Mouse (Mus musculus) left cerebral cortex, postnatal 36 days (tissue): ENCODE data around the gene Palm. TPM values are rescaled to one million over a fixed set of nuclear protein-coding genes. Genes with fewer than 3 reads are reported as not detected.
A peak's percentile ranks its signal among the peaks of the same experiment; 100 is the strongest.
"Not testable (repeated sequence)": the region's sequence is repeated elsewhere in the genome, so short reads cannot be mapped to it uniquely, and the experiment has no call there.

Experiments
- DNase-seq, 2 experiments: peaks; one replicate each; pipeline ENCODE4 v3.0.0; 2021 to 2022; ENCODE audit warnings: low spot score in 2 of 2, mixed read lengths in 1 of 2
- intact Hi-C: fragments of 180-260 bp; cut with DNase I; formaldehyde crosslinking; loops from one replicate; pipeline ENCODE4 v1.15.1; 2025
- total RNA-seq, 2 experiments: library from RNA; stranded (reverse); gene quantifications; 2 replicates each; pipeline ENCODE4 v1.2.3; 2021

Palm gene
- 100 to 1,000 TPM; 321 to 357 TPM for total RNA-seq

DNA sequence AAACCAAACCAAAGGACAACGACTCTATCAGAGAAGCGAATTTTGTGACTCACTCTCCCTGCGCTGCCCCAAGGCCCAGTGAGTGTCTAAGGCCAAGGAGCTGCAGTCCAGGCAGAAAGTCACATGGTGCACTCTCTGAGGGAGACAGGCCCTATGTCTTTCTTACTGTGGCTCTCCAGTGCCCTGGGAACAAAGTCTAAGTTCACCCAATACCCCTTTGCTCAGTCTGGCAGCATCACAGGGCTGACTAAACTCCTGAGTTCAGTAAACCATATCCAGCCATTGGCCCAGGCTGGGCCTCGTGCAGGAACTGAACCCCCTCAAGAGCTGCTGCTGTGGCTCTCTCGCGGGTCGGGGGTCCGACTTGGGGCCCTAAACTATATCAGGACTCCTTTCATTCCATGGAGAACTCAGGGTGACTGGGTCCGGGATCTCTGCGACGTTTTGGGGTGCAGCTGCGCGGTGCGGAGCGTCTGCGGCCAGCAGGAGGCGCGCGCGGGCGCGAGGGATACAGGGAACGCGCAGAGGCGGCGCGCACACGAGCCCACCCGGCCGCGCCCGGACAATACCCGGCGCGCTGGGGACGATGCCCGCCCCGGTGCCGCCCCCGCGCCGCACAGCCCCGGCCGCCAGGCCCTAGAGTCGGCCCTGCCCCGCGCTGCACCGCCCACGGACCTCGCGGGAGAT lies at the start of gene Palm:
Palm (plus strand) TSS at position 522 of the 687 bp plus-strand sequence.
- DNase-seq = peak; percentile 85 to 87
- intact Hi-C loops = loop anchor here (1.0 kb wide), 1 partner anchor 19 kb away; no protein-coding TSS in a partner anchor

GRCm38 (mm10) chr10:79743650-79744365 lies 49.6 kb upstream of the Palm start:
- DNase-seq = no peak
- intact Hi-C loops = no loop called here

DNA sequence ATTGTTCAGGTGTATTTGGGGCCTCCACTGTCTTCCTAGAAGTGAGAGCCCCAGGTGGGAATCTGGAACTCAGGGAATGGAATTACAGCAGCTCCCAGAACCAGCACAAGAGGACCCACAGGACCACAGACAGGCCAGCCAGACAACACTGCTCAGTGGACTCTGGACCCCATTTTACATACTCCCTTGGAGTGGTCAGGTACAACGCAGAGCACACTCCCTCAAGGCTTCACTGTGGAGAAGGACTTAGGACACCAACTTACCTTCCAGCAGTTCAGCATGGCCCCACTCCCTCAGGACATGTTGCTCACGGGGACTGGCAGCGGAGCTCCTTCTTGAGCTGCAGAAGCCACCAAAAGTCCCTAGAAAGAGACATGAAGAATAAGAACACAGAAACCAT lies 48.0 kb upstream of the Palm start:
- intact Hi-C loops = no loop called here
- no peak for DNase-seq

DNA sequence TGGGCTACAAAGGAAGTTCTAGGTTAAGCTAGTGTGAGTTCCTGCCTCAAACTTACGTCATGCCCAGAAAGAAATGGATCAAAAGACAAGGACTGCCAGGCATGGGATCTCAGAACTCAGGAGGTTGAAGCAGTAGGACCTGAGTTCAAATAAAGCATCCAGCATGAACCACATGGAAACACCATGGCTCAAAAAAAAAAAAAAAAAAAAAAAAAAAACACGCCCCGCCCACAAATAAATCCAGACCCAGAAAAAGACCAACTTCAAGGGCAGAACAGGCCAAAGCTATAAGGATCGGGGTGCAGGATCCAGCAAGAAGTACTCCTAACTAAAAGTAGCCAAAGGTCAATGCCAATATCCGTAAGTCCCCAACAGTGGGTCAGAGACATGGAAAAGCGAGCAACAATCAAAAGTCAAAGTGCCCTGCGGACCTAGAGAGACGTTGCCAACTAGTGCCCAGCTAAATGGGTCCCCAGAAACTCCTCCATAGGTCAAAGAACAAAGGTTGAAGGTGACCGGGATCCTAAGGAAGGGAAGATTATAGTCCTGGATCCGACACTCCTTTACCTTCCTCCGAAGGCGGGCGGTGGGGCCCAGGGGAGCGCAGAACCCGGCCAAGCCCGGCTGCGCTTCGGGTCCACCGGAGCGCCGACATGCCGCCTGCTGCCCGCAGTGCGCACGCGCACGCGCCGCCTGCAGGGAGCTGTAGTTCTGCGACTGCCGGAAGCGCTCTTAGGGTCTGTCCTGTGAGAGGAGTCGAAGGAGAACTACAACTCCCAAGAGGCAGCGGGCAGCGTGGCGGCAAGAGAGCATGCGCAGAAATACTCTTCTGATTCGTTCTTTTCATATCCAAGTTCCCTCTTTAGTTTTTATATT lies 47.2 kb upstream of the Palm start, which contains the start of gene Polrmt:
Polrmt (minus strand) TSS at position 684 of the 876 bp plus-strand sequence.
- peak; percentile 95 for DNase-seq
- intact Hi-C loops = no loop called here

- intact Hi-C loops = no loop called here
- DNase-seq = no peak
Observed at GRCm38 (mm10) chr10:79746774-79747151, 46.6 kb upstream of the Palm start.

DNA sequence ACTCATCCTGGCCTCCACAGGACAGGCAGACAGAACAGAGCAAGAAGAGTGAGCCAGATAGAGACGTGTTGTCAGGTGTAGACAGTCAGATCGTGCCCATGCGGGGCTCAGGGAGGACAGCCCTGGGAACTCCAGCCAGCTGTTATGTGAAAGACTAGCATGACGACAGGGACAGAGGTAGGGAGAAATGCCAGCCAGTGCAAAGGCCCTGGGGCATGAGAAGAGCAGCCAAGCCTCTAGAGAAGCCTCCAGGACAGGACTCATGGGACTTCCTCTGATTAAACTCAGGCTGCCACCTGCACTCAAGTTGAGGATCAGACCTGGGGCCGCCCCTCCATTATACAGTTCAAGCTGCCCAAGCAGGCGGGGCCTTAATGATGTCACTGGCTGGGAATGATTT lies 44.9 kb upstream of the Palm start:
- intact Hi-C loops = no loop called here
- DNase-seq = no peak

DNA sequence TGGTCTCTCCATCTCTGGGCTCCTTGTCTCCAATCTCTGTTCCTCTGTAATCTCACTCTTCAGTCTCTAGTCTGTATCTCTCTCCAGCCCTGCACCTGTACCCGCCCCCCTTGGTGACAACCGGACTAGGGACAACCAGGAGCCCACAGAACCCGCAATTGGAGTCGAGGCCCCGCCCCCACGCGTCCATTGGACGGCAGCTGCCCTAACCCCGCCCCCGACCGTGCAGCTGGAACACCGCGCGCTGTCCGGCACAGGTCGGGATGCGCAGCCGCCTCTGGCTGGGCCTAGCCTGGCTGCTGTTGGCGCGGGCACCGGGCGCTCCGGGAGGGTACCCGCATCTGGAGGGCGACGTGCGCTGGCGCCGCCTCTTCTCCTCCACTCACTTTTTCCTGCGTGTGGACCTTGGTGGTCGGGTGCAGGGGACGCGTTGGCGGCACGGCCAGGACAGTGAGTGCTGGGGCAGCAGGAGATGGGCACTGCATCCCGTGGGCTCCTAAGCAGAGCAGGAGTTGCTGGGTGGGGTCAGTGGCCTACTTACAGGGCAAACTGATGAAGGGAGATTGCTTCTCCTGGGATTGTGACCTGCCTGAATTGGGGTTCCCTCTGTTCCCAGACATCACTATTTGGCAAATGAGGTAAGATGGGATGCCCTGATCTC lies 38.4 kb upstream of the Palm start, which contains the start of gene Fgf22:
Fgf22 (plus strand) TSS at position 221 of the 661 bp plus-strand sequence.
- intact Hi-C loops = no loop called here
- DNase-seq = peak; percentile 69 to 75

GRCm38 (mm10) chr10:79755854-79756253 lies 37.5 kb upstream of the Palm start:
- intact Hi-C loops = no loop called here
- DNase-seq = no peak

DNA sequence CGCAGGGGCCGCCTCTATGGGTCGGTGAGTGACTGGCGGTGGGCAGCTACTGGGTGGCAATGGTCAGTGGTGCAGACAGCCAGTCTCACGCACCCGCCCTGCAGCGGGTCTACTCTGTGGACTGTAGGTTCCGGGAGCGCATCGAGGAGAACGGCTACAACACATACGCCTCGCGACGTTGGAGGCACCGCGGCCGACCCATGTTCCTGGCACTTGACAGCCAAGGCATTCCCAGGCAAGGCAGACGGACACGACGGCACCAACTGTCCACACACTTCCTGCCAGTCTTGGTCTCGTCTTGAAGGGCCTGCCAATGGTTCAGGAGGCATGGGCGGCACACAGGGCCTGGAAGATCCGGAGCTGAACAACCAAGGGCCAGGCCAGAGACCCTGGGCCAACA lies 36.7 kb upstream of the Palm start:
- intact Hi-C loops = no loop called here
- DNase-seq = no peak

GRCm38 (mm10) chr10:79759675-79760074 lies 33.7 kb upstream of the Palm start:
- DNase-seq, intact Hi-C loops: not testable (repeated sequence)

GRCm38 (mm10) chr10:79760603-79761143 lies 32.7 kb upstream of the Palm start:
- no peak for DNase-seq
- intact Hi-C loops = no loop called here

- DNase-seq = no peak
- intact Hi-C loops = no loop called here
Observed at GRCm38 (mm10) chr10:79762875-79763274, 30.5 kb upstream of the Palm start.

- intact Hi-C loops = no loop called here
- DNase-seq = no peak
Observed at GRCm38 (mm10) chr10:79764234-79764633, 29.1 kb upstream of the Palm start.

GRCm38 (mm10) chr10:79765228-79765745 lies 28.1 kb upstream of the Palm start:
- intact Hi-C loops = no loop called here

DNA sequence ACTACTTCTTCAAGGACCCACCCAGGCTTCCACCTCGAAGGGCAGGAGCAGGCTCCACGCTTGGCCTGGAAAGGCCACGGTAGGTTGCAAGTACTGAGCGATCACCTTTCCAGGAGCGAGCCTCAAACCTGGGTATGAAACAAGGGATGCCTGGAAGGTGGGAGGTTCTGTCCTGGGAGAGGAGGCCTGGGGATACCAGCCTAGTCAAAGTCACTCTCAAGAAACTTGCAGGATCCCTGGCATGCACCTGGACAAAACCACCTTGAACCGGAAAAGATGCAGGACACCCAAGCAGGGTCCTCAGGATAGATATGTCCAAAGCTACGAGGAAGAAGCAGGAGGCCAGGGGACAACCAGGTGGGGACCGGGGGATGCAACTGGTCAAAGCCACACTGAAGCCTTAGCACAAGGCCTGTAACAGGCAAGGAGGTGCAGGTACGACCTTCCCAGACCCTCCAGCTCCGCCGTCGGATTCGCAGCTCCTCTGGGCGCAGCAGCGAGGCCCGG lies 27.3 kb upstream of the Palm start:
- no peak for DNase-seq
- intact Hi-C loops = no loop called here

More at GRCm38 (mm10) chr10:79765228-79765745, 28.1 kb upstream of the Palm start:
- no peak for DNase-seq

- DNase-seq = peak; percentile 99
- intact Hi-C loops = loop anchor here (1.0 kb wide), 1 partner anchor 88 kb away; the partner anchor contains the start of gene Ptbp1
Observed at GRCm38 (mm10) chr10:79766508-79767325, 26.7 kb upstream of the Palm start, which contains the start of gene Rnf126. TSS of gene Rnf126 (minus strand) at chr10:79766952.

- intact Hi-C loops = loop anchor here (1.0 kb wide), 1 partner anchor 87 kb away; the partner anchor contains the start of gene Ptbp1
- DNase-seq = peak; percentile 94 to 95
Observed at GRCm38 (mm10) chr10:79767372-79768244, 25.8 kb upstream of the Palm start.
